Mouse (Mus musculus) heart, postnatal 0 days (tissue): ENCODE measurements at regions not wholly inside any gene's neighbourhood (a gene's known extent, or its start where the extent isn't known, plus 50 kb on each side); places are given as distances from the start of the nearest gene placed in this dataset.

Experiments
- CTCF ChIP-seq: IDR thresholded peaks from 2 replicates; pipeline ENCODE4 v1.5.1; 2016; ENCODE audit warnings: antibody characterized with exemption, control low read depth, low read depth
- EP300 ChIP-seq: IDR thresholded peaks from 2 replicates; pipeline ENCODE4 v1.6.1; 2016; ENCODE audit warnings: antibody characterized with exemption, low read depth

DNA sequence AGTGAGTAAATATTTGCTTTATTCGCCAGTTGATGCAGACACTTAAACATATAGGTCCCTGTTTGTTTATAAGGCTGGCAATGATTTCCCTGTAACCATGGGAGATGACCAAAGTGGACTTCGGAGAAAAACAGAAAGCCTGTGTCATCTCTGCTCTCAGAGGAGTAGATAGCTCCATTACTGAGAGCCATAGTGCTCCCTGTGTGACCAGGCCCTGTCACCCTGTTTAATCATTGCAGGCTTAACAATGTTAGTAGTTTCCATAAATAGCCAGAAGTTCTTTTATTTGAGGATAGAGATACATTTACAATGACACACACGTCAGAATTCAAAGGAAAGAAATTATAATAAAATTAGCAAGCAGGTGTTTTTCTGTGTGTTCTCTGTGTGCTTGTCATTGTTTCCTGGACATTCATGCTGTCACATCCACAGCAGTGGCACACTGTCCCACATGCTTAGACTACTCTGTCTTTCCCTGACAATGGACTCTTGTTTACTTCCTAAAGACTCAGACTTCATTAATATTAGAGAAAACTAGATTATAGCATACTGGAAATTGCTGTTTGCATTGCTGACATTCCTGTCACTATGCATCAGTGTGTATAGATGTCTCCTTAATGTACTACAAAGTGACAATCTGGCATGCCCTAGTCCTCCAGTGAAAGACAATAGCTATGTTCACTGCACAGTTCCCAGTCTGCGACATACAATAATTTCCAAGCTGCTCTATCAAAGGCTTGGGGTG is 115.8 kb upstream of the Tent5a start:
- TF ChIP-seq CTCF (no peak), EP300 (no peak)
